Mouse (Mus musculus): ENCODE data around the gene Otud7a. TPM values are rescaled to one million over a fixed set of nuclear protein-coding genes. Genes with fewer than 3 reads are reported as not detected.

The Otud7a gene
- total RNA-seq, 2 experiments from 2014 or later = 0.87 to 1.6 TPM

DNA sequence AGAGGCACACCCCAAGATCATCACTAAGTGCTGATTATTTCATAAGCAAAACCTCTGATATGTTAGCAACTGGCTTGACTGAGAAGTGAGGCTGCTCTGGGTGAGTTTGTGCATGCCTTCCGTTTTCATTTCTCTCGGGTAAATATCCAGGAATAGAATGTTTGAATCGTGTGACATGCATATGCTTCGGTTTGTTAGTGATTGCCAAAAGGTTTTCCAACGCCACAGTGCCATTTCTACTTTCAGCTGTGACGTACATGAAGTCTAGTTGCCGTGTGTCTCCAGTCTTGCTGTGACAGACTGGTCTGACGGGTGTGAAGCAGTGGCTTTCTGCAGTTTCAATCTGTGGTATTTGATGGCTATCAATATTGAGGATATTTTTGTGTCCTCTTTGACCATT lies 273.4 kb downstream of the Otud7a start:
- no peak for DNase-seq

DNA sequence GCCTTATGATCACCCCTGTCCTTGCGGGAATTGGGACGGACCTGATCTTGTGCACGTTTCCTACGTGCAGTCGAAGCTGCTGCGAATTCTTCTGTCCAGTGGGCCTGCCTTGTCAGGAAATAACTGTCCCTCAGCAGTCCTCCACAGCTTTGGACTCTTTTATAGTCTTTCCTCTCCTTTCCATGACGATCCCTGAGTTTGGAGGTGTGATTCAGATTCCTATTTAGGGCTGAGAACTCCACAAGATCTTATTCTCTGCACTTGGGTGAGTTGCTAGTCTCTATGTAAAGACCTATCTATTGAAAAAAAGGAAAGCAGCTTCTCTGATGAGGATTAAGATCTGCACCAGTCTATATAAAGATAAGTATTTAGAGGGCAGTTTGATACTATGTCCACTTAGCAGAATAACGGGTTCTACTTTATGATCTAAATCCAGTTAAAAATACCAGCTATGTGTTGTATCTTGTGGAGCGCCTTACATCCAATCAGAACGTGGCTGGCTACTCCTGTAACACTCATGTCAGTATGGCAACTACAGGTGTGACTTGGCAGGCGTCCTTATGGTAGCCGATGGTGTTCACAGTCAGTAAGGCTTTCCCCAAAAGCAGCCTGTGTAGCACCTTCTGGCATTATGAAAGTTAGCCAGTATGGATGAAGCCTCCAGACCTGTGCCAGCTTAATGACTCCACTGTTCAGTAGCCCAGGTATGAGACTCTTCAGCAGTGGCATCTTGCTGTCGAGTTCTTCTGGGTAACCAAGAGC lies 274.8 kb downstream of the Otud7a start:
- DNase-seq = no peak

DNA sequence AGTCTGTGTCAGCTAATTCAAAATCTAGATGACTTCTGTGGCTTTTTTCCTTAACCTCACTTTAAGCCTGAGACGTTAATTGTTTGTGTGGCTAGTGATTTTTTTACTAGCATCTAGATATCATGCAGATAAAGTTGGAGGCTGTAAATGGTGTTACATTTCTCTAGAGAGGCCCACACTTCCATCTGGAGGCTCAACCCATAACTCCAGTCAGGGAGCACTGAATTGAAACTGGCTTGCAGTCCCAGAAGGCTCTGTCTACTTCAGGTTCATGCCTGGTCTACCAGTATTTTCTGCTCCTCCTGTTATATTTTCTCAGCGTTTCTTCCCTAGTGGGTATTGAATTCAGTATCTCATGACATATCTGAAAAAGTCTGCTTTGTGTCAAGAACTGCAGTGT lies 276.1 kb downstream of the Otud7a start:
- no peak for DNase-seq

DNA sequence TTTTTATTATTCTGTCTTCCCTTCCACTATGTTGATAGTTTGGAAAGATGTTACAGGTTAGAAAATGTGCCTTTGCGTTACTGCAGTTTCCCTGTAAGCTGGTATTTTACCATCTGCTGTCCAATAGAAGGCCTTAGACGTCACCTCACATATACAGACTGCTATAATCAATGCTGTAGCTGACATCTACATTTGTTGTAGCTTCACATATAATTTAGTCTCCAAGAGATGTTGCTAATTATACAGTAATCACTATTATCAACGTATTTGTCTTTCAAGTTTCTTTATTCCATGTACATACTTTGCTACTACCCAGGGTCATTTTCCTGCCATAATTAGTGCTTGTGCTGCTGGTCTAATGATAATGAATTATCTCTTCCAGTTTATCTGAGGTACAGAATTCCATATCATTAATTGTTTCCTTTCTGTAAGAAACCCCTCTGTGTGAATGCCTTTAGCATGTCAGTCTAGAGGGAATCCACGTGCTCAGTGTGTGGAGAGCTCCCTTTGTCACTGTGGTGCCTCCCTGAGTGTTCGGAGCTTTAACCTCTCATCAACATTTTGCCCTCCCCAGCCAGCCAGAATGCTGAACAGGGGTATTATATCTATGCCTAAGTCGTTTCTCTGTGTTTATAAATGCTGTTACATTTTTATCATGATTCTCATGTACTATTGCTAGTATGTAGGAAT lies 280.6 kb downstream of the Otud7a start:
- DNase-seq = no peak

DNA sequence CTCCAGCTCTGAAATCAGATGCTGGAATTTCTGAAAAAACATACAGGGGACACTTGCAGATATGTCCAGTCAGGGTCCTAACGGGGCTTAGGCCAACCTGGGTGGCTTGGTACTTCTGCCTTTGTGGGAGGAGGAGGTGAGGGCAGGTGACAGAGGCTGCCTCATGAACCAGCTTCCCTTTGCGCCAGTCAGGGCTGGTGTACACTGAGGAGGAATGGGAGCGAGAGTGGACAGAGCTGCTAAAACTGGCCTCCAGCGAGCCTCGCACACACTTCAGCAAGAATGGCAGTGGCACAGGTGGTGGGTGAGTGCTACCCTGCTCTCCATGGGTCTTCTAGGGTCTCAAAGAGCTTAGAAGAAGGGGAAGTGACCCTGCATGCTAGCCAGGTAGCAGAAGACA lies 285.1 kb downstream of the Otud7a start:
- DNase-seq = no peak

DNA sequence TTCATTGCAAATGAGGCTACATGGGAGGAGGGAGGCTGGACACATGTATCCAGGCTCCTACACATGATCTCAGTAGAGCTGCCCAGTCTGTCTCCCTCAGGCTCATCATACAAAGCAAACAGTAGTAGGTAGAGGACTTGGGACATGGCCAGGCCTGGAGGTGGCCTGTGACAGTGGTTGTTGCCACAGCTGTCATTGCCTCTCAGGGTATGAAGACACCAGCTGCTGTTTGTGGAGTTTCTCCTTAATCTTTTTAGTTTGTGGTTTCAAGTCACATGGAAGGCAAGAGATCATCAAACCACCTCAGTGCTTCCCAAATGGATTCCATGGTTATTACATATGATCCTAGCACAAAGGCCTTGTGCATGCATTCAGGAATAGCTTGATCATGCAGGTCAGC lies 285.5 kb downstream of the Otud7a start:
- no peak for DNase-seq

DNA sequence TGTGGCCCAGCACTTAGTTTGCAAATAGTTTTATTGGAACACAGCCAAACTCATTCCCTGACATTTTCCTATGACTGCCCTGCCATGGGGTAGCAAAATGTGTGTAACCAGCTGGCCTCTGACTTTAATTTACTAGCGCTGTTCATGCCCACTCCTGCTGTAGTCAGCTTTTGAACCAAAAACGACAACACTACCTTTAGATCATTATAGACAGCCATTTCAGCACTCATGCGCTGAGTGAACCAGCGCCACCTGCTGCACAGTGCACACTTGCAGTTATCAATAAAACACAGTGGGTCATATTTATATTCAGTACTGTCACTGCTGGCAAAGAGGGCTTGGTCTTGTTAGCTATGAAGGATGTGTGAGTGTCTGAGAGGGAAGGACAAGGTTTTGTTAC lies 293.2 kb downstream of the Otud7a start:
- DNase-seq = no peak

DNA sequence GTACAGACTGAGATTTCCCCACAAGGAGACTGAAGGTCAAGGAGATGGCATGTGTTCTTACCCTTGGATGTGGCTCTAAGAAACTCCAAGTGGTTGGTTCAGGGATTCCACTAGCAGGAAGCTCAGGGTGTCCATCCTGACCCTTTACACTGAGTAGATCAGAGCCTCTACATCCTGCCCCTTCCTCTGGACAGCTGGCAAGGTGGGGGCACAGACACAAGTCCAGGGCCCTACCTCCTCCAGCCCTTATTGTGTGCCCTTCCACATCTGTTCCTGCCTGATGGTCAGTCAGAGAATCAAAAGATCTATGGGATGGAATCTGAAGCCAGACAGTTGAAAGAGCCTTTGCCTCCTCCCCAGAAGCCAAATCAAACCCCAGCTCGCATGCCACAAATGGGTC lies 293.6 kb downstream of the Otud7a start:
- no peak for DNase-seq

DNA sequence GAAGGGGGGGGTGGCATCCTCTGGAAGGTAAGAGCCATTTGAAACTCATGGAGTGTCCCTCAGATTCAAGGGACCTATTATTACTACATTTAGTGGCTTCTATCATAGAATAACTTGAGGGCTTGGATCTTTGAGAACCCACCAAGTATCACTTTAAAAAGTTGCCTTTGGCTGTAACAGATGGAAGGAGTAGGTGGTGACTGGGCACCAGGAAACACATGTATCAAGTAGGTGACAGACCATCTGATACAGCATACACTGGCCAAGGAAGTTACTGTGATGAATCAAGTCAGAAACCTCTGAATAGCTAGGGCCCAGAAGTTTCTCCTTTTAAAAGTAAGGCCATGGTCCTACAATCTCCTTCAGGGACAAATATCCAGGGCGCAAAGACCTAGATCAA lies 298.6 kb downstream of the Otud7a start:
- no peak for DNase-seq

DNA sequence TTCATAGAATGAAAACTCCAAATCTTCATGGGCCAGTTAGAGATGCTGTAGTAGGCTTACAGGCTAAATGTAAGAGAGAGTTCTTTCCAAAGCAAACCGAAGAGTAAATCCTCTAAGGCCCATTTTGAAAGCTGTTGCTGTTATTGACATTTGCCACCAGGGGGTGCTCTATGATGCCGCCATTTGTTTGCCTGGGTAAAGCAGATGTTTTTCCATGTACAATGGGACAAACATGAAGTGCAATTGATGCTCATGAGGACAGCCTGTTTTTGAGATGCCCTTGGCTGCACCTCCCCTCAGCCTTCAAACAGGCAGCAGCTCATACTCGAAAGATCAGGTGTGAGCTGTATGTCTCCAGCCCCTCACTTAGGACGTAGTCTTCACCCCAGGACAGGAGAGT lies 307.5 kb downstream of the Otud7a start:
- peak; percentile 62 for DNase-seq

DNA sequence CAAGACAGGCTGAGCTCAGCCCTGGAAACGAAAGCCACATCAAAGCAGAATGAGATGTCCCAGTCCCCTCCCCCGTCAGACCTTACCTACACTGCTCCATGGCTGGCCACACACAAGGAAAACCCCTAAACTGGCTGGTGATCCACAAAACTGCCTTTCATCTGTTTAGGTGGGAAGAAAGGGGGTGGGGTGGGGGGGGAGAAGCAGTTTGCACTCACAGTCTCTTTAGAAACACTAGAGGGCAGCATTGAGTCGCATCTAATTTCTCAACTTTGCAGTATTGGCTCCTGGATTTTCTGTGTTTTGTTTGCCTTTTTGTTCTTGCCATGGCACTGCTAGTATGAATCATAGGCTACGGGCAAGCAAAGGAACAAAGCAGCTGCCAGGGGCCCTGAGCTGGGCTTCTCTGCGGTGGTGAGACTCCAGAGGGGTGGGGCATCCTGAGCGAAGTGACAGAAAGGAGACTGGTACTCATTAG lies 308.8 kb downstream of the Otud7a start:
- DNase-seq = peak; percentile 34

DNA sequence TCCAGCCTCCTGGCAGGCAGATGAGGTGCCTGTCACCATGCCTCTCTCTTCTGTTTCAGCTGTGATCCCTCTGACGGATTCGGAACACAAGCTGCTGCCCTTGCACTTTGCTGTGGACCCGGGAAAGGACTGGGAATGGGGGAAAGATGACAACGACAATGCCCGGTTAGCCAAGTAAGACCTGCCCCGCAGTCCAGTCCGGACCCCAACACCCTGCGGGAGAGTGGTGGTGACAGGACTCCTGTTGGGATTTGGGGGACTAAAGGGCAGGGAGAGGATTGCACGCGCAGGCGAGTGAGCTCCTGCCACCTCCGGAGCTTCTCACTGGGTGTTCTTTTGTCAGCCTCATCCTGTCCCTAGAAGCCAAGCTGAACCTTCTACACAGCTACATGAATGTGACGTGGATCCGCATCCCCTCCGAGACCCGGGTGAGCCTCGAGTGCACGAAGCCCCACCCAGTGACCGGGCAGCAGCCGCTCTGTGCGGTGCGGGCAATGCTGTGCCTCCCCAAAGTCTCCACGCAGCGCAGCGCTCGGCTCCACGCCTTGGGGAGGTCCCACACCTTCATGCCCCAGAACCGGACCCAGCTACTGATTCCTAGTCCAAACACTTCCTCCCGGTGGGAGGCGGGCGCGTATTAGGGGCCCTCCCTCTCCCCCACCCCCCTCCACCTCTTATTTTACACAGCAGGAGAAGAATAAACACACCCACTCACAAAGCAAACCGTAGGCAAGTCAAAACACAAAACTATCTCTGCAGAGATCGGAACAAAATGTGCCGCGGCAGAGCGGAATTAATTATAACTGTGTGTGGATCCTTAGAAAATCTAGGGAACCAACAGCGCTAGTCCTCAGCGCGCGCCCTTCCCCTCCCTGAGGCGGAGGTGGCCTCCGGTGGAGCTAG lies 310.3 kb downstream of the Otud7a start:
- peak; percentile 51 for DNase-seq

DNA sequence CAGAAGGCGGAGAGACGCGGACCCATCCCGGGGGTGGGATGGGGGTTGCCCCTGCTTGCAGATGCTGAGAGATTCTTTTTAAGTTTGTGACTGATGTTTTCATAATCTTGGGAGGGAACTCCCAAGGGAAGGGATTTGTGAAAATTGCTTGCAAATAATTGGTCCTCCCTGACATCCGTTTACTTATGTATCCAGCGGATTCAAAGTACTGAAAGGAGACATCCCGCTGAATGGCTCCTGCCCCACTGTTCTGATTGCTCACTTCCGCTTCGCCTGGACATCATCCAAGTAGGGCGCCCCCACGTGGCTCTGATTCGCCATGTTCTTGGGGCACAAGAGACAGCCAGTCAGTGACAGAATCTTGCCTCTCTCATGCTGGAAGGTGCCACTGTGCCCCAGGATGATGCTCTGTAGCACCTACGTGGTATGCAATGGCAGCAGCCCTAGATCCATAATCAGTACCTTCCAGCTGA lies 311.0 kb downstream of the Otud7a start:
- peak; percentile 95 for DNase-seq

DNA sequence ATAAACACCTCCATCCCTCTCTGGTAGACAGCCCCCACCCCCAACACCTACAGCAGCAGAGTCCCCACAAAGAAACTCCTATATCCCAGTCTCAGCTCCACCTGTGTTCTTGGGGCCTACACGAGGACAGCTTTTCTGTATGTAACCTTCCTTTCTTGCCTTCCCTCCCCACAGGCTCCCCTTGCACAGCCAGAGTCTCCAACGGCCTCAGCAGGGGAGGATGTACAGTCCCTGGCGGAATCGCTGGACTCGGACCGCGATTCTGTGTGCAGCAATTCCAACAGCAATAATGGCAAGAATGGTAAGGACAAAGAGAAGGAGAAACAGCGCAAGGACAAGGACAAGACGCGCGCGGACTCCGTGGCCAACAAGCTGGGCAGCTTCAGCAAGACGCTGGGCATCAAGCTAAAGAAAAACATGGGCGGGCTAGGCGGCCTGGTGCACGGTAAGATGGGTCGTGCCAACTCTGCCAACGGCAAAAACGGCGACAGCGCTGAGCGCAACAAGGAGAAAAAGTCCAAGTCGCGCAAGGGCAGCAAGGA lies 312.7 kb downstream of the Otud7a start:
- no peak for DNase-seq

DNA sequence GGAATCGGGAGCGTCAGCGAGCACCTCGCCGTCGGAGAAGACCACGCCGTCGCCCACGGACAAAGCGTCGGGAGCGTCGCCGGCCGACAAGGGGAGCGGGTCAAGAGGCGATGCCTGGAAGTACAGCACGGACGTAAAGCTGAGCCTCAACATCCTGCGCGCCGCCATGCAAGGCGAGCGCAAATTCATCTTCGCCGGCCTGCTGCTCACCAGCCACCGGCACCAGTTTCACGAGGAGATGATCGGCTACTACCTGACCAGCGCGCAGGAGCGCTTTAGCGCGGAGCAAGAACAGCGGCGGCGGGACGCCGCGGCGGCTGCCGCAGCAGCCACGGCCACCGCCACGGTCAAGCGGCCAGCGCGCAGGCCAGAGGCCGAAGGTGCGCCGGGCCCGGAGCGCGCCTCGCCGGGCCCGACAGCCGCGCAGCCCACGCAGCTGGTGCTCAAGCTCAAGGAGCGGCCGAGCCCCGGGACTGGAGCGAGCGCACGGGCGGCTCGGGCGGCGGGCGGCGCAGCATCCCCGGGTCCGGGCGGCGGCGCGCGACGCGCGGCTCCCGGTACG lies 313.2 kb downstream of the Otud7a start:
- DNase-seq = no peak

DNA sequence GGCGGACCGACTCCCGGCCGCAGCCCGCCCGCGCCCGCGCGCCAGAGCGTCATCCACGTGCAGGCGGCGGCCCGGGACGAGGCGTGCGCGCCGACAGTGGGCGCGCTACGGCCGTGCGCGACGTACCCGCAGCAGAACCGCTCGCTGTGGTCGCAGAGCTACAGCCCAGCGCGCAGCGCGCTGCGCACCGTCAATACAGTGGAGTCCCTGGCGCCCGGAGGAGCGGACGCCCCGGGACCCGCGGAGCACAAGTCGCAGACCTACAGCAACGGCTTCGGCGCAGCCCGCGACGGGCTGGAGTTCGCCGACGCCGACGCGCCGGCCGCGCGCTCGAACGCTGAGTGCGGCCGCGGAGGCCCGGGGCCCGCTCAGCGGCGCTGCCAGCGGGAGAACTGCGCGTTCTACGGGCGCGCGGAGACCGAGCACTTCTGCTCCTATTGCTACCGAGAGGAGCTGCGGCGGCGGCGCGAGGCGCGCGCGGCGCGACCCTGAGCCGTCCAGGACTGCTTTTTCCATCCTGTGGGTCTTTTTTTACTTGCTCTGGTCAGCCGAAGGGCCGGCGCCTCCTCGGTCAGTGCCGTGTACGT lies 313.8 kb downstream of the Otud7a start:
- DNase-seq = no peak

DNA sequence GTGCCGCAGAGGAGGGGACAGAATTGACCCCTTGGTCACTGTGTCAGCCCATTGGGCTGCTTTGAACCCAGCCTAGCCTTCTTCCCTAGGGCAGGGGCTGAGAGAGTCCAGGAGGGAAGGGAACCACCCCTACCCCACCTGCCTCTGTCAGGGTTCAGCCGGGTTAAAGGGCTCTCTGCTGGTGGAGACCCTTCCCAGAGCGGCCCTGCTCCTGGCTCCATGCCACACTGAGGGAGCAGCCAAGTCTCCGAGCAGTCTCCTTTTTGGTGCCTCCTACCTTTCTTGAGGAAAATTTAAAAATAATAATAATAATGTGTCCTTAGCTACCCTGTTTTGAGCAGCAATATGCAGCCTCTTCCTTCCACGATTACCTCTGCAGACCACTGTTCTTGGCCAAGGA lies 315.1 kb downstream of the Otud7a start:
- no peak for DNase-seq

DNA sequence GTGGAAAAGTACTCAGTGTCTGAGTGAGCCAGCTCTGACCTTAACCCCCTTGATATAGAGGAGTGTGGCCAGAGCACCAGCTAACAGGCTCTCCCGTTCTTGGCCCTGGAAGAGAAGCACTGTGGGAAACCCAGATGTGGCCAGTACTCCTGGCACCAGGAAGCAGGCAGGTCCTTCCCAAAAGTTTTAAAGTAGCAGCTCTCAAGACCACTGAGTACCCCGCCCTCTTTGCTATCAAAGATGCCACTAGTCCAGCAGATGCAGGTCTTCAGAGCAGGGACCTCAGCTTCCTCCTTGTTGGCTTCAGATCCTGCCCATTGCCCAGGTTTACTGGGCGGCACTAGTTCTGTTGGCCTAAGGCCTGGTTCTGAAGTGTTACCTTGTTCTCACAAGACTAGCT lies 318.0 kb downstream of the Otud7a start:
- no peak for DNase-seq

DNA sequence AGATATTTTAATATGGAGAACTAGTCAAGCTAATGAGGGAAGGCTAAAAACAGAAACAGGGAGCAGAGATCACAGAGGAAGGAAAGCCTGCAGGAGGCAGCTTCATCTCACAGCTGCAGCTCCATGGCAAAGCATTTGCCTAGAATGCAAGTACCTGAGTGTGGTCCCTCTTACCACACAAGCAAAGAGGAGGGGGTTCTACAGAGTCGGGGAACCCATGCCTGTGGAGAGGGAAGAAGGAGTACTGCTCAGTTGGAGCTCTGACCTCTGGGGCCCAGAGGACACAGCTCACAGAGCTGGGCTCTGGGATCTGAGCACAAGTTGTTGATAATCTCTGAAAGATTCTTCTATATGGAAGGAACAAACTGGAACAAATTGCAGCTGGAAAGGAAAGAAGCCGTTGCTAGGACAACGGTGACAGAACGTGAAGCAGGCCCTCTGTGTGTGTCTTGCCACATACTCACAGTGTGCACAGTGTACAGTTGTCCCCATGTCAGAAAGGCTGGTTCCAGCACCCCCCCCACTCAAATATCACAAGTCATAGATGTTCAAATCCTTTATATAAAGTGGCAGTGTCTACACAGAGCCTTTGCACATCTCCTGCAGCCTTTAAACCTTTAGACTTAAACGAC lies 324.0 kb downstream of the Otud7a start:
- no peak for DNase-seq

DNA sequence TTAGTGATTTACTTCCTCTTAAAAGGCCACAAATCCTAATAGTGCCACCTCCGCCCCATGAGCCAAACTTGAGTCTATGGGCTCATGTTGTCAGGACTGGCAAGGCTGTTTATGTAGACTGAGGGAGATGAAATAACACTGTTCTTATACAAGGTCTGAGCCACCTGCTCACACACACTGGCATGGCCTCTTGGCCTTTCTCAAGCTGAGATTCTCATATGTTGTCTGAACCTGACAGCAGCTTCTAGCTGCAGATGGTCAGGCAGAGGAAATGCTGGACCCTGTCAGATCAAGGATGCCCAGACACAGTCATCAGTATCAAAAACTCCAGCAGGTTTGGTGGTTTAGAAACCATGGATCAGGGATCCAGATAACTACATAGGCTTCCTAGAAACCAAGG lies 328.7 kb downstream of the Otud7a start:
- DNase-seq = no peak

DNA sequence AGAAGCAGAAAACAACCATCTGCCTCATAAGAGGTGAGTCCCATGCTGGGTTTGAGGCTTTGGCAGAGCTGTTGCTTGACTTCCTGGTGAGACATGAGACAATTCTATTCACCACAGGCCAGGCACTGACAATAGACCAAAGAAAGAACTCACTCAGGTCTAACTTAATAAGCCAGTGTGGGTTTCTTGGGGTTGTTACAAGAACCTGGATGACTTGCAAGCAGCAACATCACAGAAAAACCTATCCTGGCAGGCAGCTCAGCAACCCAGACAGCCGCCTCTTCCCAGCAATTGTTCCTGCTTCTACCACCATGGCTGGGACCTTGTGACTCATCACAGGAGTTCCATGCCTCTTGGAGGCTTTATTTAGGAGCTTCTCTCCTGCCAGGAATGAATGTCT lies 329.7 kb downstream of the Otud7a start:
- no peak for DNase-seq

All from adrenal gland, postnatal 10 days (tissue).